9 mouse cellular contexts compared by ENCODE assay signal in the genomic region with DNA sequence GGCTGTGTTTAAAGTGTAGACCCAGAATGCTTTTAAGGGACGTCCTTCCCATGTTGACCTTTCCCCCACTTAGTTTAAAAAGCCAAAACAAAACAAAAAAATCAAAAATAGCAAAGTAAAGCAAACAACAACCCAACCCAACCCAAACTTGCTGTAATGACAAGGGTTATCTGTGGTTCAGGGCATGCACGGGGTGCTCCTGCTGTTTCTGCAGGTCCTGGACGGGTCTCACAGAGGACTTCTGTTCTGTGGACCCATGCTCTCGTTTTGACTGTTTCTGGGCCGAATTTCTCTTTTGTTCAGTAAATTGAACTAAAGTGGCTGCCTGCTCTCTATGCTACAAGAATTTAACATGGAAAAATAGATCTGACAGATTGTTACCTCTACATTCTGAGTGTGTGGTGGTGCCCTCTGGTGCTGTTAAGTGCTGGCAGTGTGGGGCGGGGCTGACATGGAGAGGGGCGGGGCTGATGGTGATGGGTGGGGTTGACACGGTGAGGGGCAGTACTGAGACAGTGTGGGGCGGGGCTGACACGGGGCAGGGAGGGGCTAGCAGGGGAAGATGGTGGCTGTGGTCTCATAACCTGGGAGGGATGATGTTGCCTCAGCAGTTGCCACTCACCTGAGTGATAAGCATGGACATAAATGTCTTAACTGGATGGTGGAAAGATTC. TPM values are rescaled to one million over a fixed set of nuclear protein-coding genes. Genes with fewer than 3 reads are reported as not detected.
A peak's percentile ranks its signal among the peaks of the same experiment; 100 is the strongest.
DNase-seq lines count a peak whose midpoint lies in the region; ATAC-seq and TF ChIP-seq lines count a peak whose summit lies in the region.
"Had no signal": no experiment of that assay in that cellular context is flagged by ENCODE, and none has a peak within 500 bp of the region (broad histone marks: within the 10 kb centered on the region; RNA-seq: fewer than 3 reads in every experiment).

No protein-coding gene starts in this region.

- peak overlapping the region; percentile 42; the same call in 1 of the 2 replicates for H3K27ac ChIP-seq in left cerebral cortex, adult 2 months
- H3K27ac ChIP-seq in heart, embryonic 14.5 days (replicated peaks in 1 of 2; ENCODE audit: control insufficient read depth in 1 of 2, insufficient read depth in 1 of 2, low read depth in 2 of 2, low read length in 2 of 2): peak overlapping the region; percentile 54 to 70
- H3K27ac ChIP-seq: embryonic facial prominence, embryonic 12.5 days; neural tube, embryonic 12.5 days had no signal

- H3K36me3 ChIP-seq in heart, embryonic 14.5 days (ENCODE audit: control insufficient read depth, insufficient read depth, low read length): no peaks in the 10 kb centered on the region
- H3K36me3 ChIP-seq: embryonic facial prominence, embryonic 12.5 days; neural tube, embryonic 12.5 days had no signal

- peaks cover 40 to 92% of the 10 kb centered on the region in 2 experiments for H3K4me1 ChIP-seq in heart, embryonic 14.5 days (ENCODE audit: control insufficient read depth in 2 of 2, insufficient read depth in 2 of 2, low read length in 2 of 2)

- DNase-seq in left cerebral cortex, adult 2 months (ENCODE audit: extremely low spot score in 1 of 2, low spot score in 2 of 2): no peak
- no peak for DNase-seq in left cerebral cortex, adult 8-10 months (ENCODE audit: low spot score in 2 of 2)
- peak; percentile 50 for DNase-seq in T-cell, adult 2 months (ENCODE audit: low spot score)
- DNase-seq in lung, postnatal 4 days: peak; percentile 33 to 53
- DNase-seq in ovary, adult 18-20 months (ENCODE audit: low spot score): no peak
- DNase-seq in cerebellum, adult 18-20 months: no peak

- 23% methylated on average over 10 of the region's 10 CpGs for WGBS in heart, embryonic 14.5 days

- H3K27me3 ChIP-seq in heart, embryonic 14.5 days (ENCODE audit: control insufficient read depth, insufficient read depth, low read length): no peaks in the 10 kb centered on the region
- H3K27me3 ChIP-seq: embryonic facial prominence, embryonic 12.5 days; neural tube, embryonic 12.5 days had no signal

- peak overlapping the region; percentile 26 for H3K4me2 ChIP-seq in heart, embryonic 14.5 days (ENCODE audit: low read length)
- H3K4me2 ChIP-seq: embryonic facial prominence, embryonic 12.5 days; neural tube, embryonic 12.5 days had no signal

- no peak overlapping the region for H3K9ac ChIP-seq in heart, embryonic 14.5 days (ENCODE audit: low read length)
- H3K9ac ChIP-seq: embryonic facial prominence, embryonic 12.5 days; neural tube, embryonic 12.5 days had no signal

- peak; percentile 60 for ATAC-seq in heart, embryonic 14.5 days (ENCODE audit: insufficient number of reproducible peaks, insufficient read depth, low FRiP score, low read depth)

- H3K9me3 ChIP-seq in heart, embryonic 14.5 days (ENCODE audit: control insufficient read depth, low read length): no peaks in the 10 kb centered on the region
- H3K9me3 ChIP-seq: embryonic facial prominence, embryonic 12.5 days; neural tube, embryonic 12.5 days had no signal

- intact Hi-C loops in left cerebral cortex, adult 2 months (cut with DNase I): no loop called here

- no peak for TF ChIP-seq CTCF in left cerebral cortex, adult 2 months (IDR thresholded peaks at IDR 0.05)

- H3K4me3 ChIP-seq in left cerebral cortex, adult 2 months: no peak overlapping the region
- no peak overlapping the region for H3K4me3 ChIP-seq in heart, embryonic 14.5 days (ENCODE audit: control insufficient read depth in 1 of 2, insufficient read depth in 1 of 2, low read depth in 1 of 2, low read length in 2 of 2)
- H3K4me3 ChIP-seq: embryonic facial prominence, embryonic 12.5 days; neural tube, embryonic 12.5 days had no signal

RNA-seq across cellular contexts. Expression of gene Map4k4, which starts 49.2 kb away (rescaled TPM):
- total RNA-seq in left cerebral cortex, adult 2 months (2021): 100 to 1,000 TPM in 1 of 2 experiments, 10 to 100 TPM in 1; 98.8 to 114 TPM
- total RNA-seq in left cerebral cortex, adult 8-10 months (2022): 100 to 1,000 TPM; 101 to 109 (median 108) TPM
- polyA plus RNA-seq in heart, embryonic 14.5 days (2014; fragmentation: Nextera tagmentation; extraction: Ambion mirVana): 28.9 and 34.5 TPM in 2 replicates

Comparison
In these comparisons a context has a peak if more than half of its experiments do, and no peak if none do; other contexts are left out.
1. DNase-seq: peak in T-cell, adult 2 months (single experiment) and lung, postnatal 4 days (2 of 2); none in left cerebral cortex, adult 2 months (0 of 2), left cerebral cortex, adult 8-10 months (0 of 2), ovary, adult 18-20 months (single experiment) and cerebellum, adult 18-20 months (0 of 2).